Mouse (Mus musculus) intestine, postnatal 0 days (tissue): ENCODE results near the gene Casp9. TPM values are rescaled to one million over a fixed set of nuclear protein-coding genes. Genes with fewer than 3 reads are reported as not detected.
A peak's percentile ranks its signal among the peaks of the same experiment; 100 is the strongest.

ENCODE experiments used
- ATAC-seq: fragments of 200-750 bp; cut with Nextera tagmentation; 2 replicates; pipeline ENCODE4 v1.8.0; 2017; ENCODE audit warnings: mild to moderate bottlenecking, moderate TSS enrichment, moderate library complexity
- H3K27ac ChIP-seq: fragments of 300-500 bp; sonication (generic); 2 replicates; pipeline ENCODE4 v1.5.1; 2014; ENCODE audit warnings: mild to moderate bottlenecking, low read depth, low read length, moderate library complexity
- H3K27me3 ChIP-seq: fragments of 300-500 bp; sonication (generic); replicated peaks from 2 replicates; pipeline ENCODE4 v1.6.1; 2014; ENCODE audit warnings: low read length, mixed read lengths; ENCODE audit not compliant: control insufficient read depth, insufficient read depth
- H3K36me3 ChIP-seq: fragments of 300-500 bp; sonication (generic); 2 replicates; pipeline ENCODE4 v1.6.1; 2014; ENCODE audit warnings: mild to moderate bottlenecking, moderate library complexity; ENCODE audit not compliant: control insufficient read depth, insufficient read depth
- H3K4me1 ChIP-seq: fragments of 300-500 bp; sonication (generic); replicated peaks from 2 replicates; pipeline ENCODE4 v1.6.1; 2014; ENCODE audit warnings: antibody characterized with exemption, low read length, mixed read lengths; ENCODE audit not compliant: control insufficient read depth, insufficient read depth
- H3K4me2 ChIP-seq: fragments of 300-500 bp; sonication (generic); replicated peaks from 2 replicates; pipeline ENCODE4 v1.6.1; 2014; ENCODE audit warnings: low read depth, mild to moderate bottlenecking, moderate library complexity
- H3K4me3 ChIP-seq: fragments of 300-500 bp; sonication (generic); 2 replicates; pipeline ENCODE4 v1.5.1; 2014; ENCODE audit warnings: low read depth, low read length
- H3K9ac ChIP-seq: fragments of 300-500 bp; sonication (generic); 2 replicates; pipeline ENCODE4 v1.6.1; 2014; ENCODE audit warnings: mild to moderate bottlenecking, low read depth, low read length
- H3K9me3 ChIP-seq: fragments of 300-500 bp; sonication (generic); 2 replicates; pipeline ENCODE4 v1.6.1; 2016; ENCODE audit warnings: mixed run types; ENCODE audit not compliant: control insufficient read depth
- CTCF ChIP-seq: sonication (generic); IDR thresholded peaks from 2 replicates; pipeline ENCODE4 v1.5.1; 2016; ENCODE audit warnings: low read depth, mild to moderate bottlenecking, control low read depth, antibody characterized with exemption, moderate library complexity
- WGBS: fragments of 180-500 bp; shearing (Covaris S2); extraction: QIAGEN DNeasy Blood & Tissue Kit; methylation state at CpG from one replicate; pipeline ENCODE4 v1.1.7; 2014; 5-methylcytosine and 5-hydroxymethylcytosine counted together
- polyA plus RNA-seq: library from polyadenylated mRNA; unstranded; fragments of >200 nt; fragmentation: Nextera tagmentation; extraction: Ambion mirVana; gene quantifications from 2 replicates; pipeline ENCODE4 v1.2.1, GENCODE M21; 2015

Casp9 gene
- polyA plus RNA-seq, 1 experiment from 2014 or later = 13.4 TPM

- Histone ChIP-seq H3K9me3 (no peaks in the 10 kb centered on the region), H3K4me2 (no peak overlapping the region), H3K27me3 (no peaks in the 10 kb centered on the region), H3K27ac (no peak overlapping the region), H3K9ac (no peak overlapping the region), H3K4me3 (no peak overlapping the region), H3K36me3 (peaks cover 69% of the 10 kb centered on the region), H3K4me1 (no peaks in the 10 kb centered on the region)
- WGBS = 90% methylated on average over 3 of the region's 3 CpGs
- TF ChIP-seq CTCF = no peak
- no peak for ATAC-seq
Observed at GRCm38 (mm10) chr4:141765008-141765407, 28.4 kb upstream of the Casp9 start.

DNA sequence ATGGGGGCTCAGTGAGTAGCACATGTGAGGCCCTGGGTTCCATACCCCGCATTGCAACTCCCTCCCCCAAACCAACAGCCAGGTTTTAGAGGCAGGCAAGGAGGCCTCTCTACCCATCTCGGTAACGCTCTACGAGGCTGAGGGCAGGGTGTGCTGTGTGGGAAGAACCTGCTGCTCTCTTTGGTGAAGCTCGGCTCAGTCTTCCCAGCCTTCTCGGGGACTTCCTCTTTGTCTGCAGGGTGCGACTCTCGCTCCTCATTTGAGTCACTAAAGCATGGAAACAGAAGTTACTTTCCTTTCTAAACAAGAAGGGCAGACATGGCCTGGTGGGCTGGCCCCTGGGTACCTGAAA is 27.1 kb upstream of the Casp9 start:
- peak overlapping the region; percentile 35; the same call in 1 of the 2 replicates for H3K27ac ChIP-seq
- peaks cover 70% of the 10 kb centered on the region for H3K36me3 ChIP-seq
- peak overlapping the region; percentile 37; the same call in 1 of the 2 replicates for H3K4me2 ChIP-seq
- H3K4me1 ChIP-seq = no peaks in the 10 kb centered on the region
- no peak for ATAC-seq
- WGBS = 66% methylated on average over 8 of the region's 8 CpGs
- no peaks in the 10 kb centered on the region for H3K9me3 ChIP-seq
- no peak overlapping the region; the same call in 1 of the 2 replicates for H3K9ac ChIP-seq
- no peak overlapping the region for H3K4me3 ChIP-seq
- TF ChIP-seq CTCF = no peak
- H3K27me3 ChIP-seq = no peaks in the 10 kb centered on the region

DNA sequence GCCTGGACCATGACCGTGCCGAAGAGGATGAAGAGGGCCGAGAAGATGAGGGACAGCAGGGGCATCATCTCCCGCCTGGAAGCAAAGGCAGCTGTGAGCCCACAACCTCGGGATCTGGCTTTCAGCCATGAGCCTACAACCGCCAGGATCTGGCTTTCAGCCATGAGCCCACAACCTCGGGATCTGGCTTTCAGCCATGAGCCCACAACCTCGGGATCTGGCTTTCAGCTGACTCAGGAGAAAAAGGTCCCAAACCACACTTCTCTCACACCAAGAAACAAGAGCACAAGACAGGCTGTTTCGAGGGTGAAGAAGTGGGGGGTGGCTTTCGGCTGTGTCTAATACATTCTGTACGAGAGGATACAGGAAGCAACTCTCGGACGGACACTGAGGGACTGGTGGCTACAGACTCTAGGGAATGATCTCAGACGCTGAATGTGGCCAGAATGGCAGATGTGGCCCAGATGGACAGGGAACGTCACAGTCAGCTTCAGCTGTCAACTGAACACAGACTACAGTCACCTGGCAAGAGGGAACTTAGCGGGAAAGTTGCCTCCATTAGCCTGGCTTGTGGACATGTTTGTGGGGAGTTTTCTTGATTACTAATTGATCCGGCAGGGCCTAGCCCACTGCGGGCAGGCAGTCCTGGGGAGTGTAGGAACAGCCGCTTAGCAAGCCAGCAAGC is 26.6 kb upstream of the Casp9 start:
- Histone ChIP-seq H3K9me3 (no peaks in the 10 kb centered on the region), H3K27me3 (no peaks in the 10 kb centered on the region), H3K4me3 (no peak overlapping the region), H3K36me3 (peaks cover 72% of the 10 kb centered on the region), H3K4me1 (no peaks in the 10 kb centered on the region), H3K27ac (peak overlapping the region; percentile 66), H3K4me2 (peak overlapping the region; percentile 37), H3K9ac (no peak overlapping the region; the same call in 1 of the 2 replicates)
- peak; percentile 29; the same call in 1 of the 2 replicates for ATAC-seq
- no peak for TF ChIP-seq CTCF
- WGBS = 53% methylated on average over 19 of the region's 19 CpGs

GRCm38 (mm10) chr4:141767353-141768036 is 25.9 kb upstream of the Casp9 start:
- 0 out of 2 replicates have a peak, but pooled peaks have one; percentile 16 for ATAC-seq
- 68% methylated on average over 19 of the region's 19 CpGs for WGBS
- Histone ChIP-seq H3K27ac (peak overlapping the region; percentile 66), H3K4me1 (no peaks in the 10 kb centered on the region), H3K9me3 (no peaks in the 10 kb centered on the region), H3K4me3 (no peak overlapping the region), H3K4me2 (no peak overlapping the region; the same call in 1 of the 2 replicates), H3K27me3 (no peaks in the 10 kb centered on the region), H3K9ac (no peak overlapping the region), H3K36me3 (peaks cover 71% of the 10 kb centered on the region)
- no peak for TF ChIP-seq CTCF

- ATAC-seq = no peak
- H3K9ac ChIP-seq = no peak overlapping the region
- WGBS = 75% methylated on average over 8 of the region's 8 CpGs
Observed at GRCm38 (mm10) chr4:141769501-141770160, 23.8 kb upstream of the Casp9 start.

DNA sequence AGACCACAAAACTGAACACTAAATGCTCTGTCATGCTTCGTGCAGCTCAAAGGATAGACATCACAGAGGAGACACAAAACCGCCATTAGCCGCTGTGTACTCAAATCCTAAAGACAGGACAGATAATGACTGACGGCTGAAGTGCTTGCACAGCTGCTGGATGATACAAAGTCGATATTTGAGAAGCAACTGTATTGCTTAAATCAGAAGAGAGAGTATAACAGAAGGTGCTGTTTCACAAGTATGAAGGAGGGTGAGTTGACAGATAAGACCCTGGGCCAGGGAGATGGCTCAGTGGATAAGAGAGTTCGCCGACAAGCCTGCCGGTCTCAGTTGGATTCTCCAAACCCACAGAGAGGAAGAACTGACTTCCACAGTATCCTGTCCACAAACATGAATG is 21.6 kb upstream of the Casp9 start:
- no peak for TF ChIP-seq CTCF
- Histone ChIP-seq H3K9me3 (no peaks in the 10 kb centered on the region), H3K36me3 (peaks cover 73% of the 10 kb centered on the region), H3K4me1 (no peaks in the 10 kb centered on the region), H3K4me2 (no peak overlapping the region), H3K27me3 (no peaks in the 10 kb centered on the region), H3K27ac (no peak overlapping the region), H3K4me3 (no peak overlapping the region), H3K9ac (no peak overlapping the region)
- no peak for ATAC-seq
- WGBS = 94% methylated on average over 8 of the region's 8 CpGs

More at GRCm38 (mm10) chr4:141769501-141770160, 23.8 kb upstream of the Casp9 start:
- H3K4me1 ChIP-seq = no peaks in the 10 kb centered on the region
- H3K4me2 ChIP-seq = no peak overlapping the region
- no peaks in the 10 kb centered on the region for H3K27me3 ChIP-seq
- peaks cover 67% of the 10 kb centered on the region for H3K36me3 ChIP-seq
- TF ChIP-seq CTCF = no peak
- H3K27ac ChIP-seq = no peak overlapping the region; the same call in 1 of the 2 replicates
- H3K4me3 ChIP-seq = no peak overlapping the region
- H3K9me3 ChIP-seq = no peaks in the 10 kb centered on the region
